Mouse (Mus musculus): ENCODE measurements around the gene Acot1.

DNA sequence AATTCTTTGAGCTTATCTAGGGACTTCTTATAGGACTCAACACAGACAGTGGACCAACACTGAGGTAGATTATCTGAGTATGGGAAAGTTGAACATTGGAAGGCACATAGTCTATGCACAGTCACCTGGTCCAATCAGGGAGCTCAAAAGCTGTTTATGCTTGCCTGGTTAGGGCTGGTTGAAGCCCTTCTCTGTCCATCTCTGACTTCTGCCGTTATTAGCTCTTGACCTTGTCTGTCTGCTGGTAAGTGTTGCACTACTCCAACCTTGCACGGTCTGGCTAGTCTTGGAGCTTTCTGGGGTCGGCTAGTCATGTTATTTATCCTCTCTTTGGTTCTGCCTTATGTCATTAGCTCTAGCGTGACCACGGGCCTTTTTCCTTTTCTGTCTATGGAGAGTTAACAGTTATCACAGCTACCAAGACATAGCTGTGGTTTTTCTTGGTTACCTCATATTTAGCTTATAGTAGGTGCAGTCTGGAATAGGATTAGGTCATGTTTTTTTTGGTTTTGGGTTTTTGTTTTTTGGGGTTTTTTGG lies 42.7 kb downstream of the Acot1 start, which contains the start of gene Acot3:
- TF ChIP-seq CTCF (IDR thresholded peaks at IDR 0.05; ENCODE audit: low read depth) (no peak), EP300 (optimal IDR thresholded peaks at IDR 0.05) (no peak)

All from stomach, postnatal 0 days (tissue).